Mouse (Mus musculus): Measurements from ENCODE around the gene Tpp2.
"Not testable (repeated sequence)": the region's sequence is repeated elsewhere in the genome, so short reads cannot be mapped to it uniquely, and the experiment has no call there.

Tpp2 gene

GRCm38 (mm10) chr1:44015556-44015955 is 82.1 kb downstream of the Tpp2 start:
- no peak for DNase-seq (ENCODE audit: low spot score in 2 of 2)

DNA sequence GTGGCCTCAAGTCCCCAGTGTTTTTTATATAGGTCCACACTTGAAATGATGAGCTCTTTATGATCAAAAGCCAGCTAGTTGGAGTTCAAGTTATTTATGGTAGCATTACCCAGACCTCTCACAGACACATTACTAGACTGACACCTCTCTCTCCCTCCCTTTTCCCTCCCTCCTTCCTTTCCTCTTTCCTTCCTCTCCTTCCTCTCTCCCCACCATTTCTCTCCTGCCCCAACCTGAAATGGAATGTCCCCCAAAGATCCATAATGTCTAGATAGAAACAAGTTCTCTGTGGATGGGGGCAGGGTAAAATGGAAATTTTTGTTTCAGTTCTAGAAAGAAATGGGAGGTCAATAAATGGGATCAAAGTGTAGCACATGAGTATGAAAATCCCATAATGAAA is 86.5 kb downstream of the Tpp2 start, which contains the start of gene Mettl21c:
Gene Mettl21c (minus strand): TSS at position 101 of the 400 bp plus-strand sequence.
- no peak for DNase-seq (ENCODE audit: low spot score in 2 of 2)

DNA sequence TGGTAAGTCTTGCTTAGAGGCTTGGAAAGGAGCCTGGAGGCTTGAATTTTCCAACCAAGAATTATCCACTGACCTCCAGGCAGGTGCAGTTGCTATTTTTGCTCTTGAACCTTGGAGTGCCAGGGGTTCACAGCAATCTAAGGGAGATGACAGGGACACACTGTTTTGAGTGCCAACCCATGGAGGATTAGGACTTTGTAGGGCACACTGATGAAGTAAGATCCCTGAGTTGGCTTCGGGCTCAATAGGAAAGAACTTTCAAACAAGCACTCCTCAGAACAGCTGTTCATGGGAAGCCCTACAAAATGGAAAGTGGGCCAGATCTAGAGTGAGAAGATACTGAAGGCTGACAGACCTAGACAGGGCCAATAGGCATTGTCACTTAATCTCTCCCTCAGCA is 89.2 kb downstream of the Tpp2 start:
- DNase-seq (ENCODE audit: low spot score in 2 of 2), result no peak

GRCm38 (mm10) chr1:44027651-44028050 is 94.2 kb downstream of the Tpp2 start:
- DNase-seq (ENCODE audit: low spot score in 2 of 2), result no peak

DNA sequence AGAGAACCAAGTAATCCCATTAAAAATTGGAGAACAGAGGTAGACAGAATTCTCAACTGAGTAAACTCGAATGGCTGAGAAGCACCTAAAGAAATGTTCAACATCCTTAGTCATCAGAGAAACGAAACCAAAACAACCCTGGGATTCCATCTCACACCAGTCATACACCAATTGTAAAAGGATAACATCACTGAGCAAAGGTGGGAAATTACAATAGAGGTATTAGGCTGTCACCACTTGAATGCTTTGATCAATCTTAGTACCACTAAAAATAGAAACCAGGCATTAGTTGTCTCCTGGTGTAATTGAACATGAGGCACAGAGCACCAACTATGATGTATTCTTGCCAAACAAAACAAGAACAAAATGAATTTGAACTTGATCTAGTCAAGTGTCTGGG is 98.8 kb downstream of the Tpp2 start:
- DNase-seq (ENCODE audit: low spot score in 2 of 2), result no peak

GRCm38 (mm10) chr1:44032948-44033347 is 99.5 kb downstream of the Tpp2 start:
- no peak for DNase-seq (ENCODE audit: low spot score in 2 of 2)

GRCm38 (mm10) chr1:44041797-44042554 is 108.5 kb downstream of the Tpp2 start:
- peak; percentile 23 to 57 for DNase-seq (ENCODE audit: low spot score in 2 of 2)

- no peak for DNase-seq (ENCODE audit: low spot score in 2 of 2)
These were observed 109.1 kb downstream of the Tpp2 start for GRCm38 (mm10) chr1:44042555-44042915.

GRCm38 (mm10) chr1:44045689-44046088 is 112.2 kb downstream of the Tpp2 start:
- DNase-seq (ENCODE audit: low spot score in 2 of 2), result not testable (repeated sequence)

DNA sequence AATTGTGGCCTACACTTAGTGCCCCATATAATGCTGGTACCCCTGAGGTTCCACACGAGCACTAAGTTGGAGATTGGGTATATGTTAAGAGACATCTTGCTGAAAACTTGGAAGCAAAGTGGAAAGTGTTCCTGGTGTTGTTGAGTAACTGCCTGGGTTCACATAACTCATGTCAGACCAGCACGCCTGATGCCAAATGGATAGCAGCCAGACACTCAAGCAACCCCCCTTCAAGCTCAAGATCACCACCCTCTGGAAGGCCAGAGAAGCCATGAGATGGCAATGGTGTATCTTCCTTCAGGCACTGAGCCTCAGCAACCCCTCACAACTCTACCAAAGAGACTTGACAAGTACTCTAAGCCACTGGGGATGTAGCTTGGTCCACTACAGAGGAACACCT is 113.1 kb downstream of the Tpp2 start:
- DNase-seq (ENCODE audit: low spot score in 2 of 2), result no peak

Data from natural killer cell, adult 2 months (primary cell).